Mouse (Mus musculus): Measurements from ENCODE around the gene Exoc2. TPM values are rescaled to one million over a fixed set of nuclear protein-coding genes. Genes with fewer than 3 reads are reported as not detected.

The Exoc2 gene
- total RNA-seq, 1 experiment: 22.8 TPM

DNA sequence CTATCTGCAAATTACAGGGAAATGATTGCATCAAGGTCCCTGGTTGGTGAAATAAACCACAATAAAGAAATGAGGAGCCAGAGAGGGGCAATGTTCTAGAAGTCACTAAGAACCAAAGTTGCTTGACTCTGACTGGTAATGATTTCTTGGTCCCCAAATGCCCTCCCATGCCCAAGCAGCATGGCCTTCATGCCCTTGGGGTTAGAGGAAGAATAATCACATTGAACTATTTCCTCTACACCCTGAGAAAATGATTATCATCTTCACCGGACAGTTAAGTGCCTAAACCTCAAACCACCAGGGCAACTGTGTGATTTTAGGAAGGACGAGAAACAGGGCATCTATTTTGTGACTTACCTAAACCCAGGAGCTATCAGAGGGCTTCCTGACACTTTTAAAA, 197.9 kb downstream of the Exoc2 start:
- Histone ChIP-seq H3K9me3 (ENCODE audit: control insufficient read depth, insufficient read depth, low read depth, low read length) (no peaks in the 10 kb centered on the region), H3K9ac (ENCODE audit: insufficient read depth, low read depth, low read length, poor library complexity, severe bottlenecking) (no peak overlapping the region), H3K4me3 (ENCODE audit: insufficient read depth in 1 of 2, low read depth in 1 of 2, low read length in 2 of 2, poor library complexity in 1 of 2, severe bottlenecking in 1 of 2) (no peak overlapping the region), H3K27ac (ENCODE audit: insufficient read depth, low read depth, low read length, poor library complexity, severe bottlenecking) (no peak overlapping the region), H3K4me1 (ENCODE audit: control insufficient read depth in 2 of 2, insufficient read depth in 2 of 2, low read length in 2 of 2, poor library complexity in 1 of 2) (no peaks in the 10 kb centered on the region), H3K36me3 (ENCODE audit: control insufficient read depth, insufficient read depth, low read length, poor library complexity, severe bottlenecking) (no peaks in the 10 kb centered on the region)
- no peak for TF ChIP-seq CHD2 (IDR thresholded peaks at IDR 0.05; ENCODE audit: low read depth, low read length)
- no peak for TF ChIP-seq ZNF384 (IDR thresholded peaks at IDR 0.05; ENCODE audit: low read depth, low read length)
- TF ChIP-seq ZC3H11A (IDR thresholded peaks at IDR 0.05; ENCODE audit: borderline replicate concordance, low read depth, low read length): no peak
- no peak for TF ChIP-seq MAFK (IDR thresholded peaks at IDR 0.05; ENCODE audit: insufficient read depth, low read depth, low read length)
- no peak for TF ChIP-seq HCFC1 (IDR thresholded peaks at IDR 0.05; ENCODE audit: borderline replicate concordance, insufficient read depth, low read length)
- in situ Hi-C loops (cut with MboI; ENCODE audit: low sequenced_read_pairs in 2 of 2, unreplicated experiment in 2 of 2): no loop called here
- no peak for DNase-seq (ENCODE audit: low read depth, low spot score)

DNA sequence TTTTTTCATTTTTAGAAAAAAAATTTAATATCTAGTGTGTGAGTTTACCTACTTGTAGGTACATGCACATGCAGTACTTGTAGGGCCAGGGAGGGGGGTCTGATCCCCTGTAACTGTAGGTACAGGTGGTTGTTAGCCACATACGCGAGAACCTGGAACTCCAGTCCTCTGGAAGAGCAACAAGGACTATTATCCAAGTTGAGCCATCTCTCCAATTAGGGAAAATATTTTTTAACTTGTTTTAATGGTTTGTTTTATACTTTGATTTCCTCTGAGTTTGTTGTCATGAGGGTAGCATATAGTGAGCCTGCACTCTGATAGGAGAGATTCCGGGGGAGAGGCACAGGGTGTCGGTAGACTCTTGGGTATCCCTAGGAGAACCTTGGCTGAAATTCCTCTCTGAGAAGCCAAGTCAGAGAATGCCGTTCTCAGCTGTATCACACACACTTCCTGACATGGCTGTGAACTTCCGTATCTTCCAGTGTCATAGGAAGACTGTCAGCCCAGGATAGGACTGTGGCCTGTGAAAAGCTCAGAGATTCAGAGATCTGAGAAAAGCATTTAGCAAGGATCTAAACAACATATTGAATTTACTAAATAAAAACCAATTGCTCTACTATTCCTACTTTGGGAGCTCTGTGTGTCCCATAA, 206.3 kb downstream of the Exoc2 start:
- Histone ChIP-seq H3K4me1 (ENCODE audit: control insufficient read depth in 2 of 2, insufficient read depth in 2 of 2, low read length in 2 of 2, poor library complexity in 1 of 2) (no peaks in the 10 kb centered on the region), H3K36me3 (ENCODE audit: control insufficient read depth, insufficient read depth, low read length, poor library complexity, severe bottlenecking) (no peaks in the 10 kb centered on the region), H3K4me3 (ENCODE audit: insufficient read depth in 1 of 2, low read depth in 1 of 2, low read length in 2 of 2, poor library complexity in 1 of 2, severe bottlenecking in 1 of 2) (no peak overlapping the region), H3K27ac (ENCODE audit: insufficient read depth, low read depth, low read length, poor library complexity, severe bottlenecking) (no peak overlapping the region), H3K9ac (ENCODE audit: insufficient read depth, low read depth, low read length, poor library complexity, severe bottlenecking) (no peak overlapping the region), H3K9me3 (ENCODE audit: control insufficient read depth, insufficient read depth, low read depth, low read length) (no peaks in the 10 kb centered on the region)
- no peak for DNase-seq (ENCODE audit: low read depth, low spot score)
- TF ChIP-seq HCFC1 (IDR thresholded peaks at IDR 0.05; ENCODE audit: borderline replicate concordance, insufficient read depth, low read length): no peak
- TF ChIP-seq ZNF384 (IDR thresholded peaks at IDR 0.05; ENCODE audit: low read depth, low read length): no peak
- no peak for TF ChIP-seq CHD2 (IDR thresholded peaks at IDR 0.05; ENCODE audit: low read depth, low read length)
- TF ChIP-seq MAFK (IDR thresholded peaks at IDR 0.05; ENCODE audit: insufficient read depth, low read depth, low read length): no peak
- no peak for TF ChIP-seq ZC3H11A (IDR thresholded peaks at IDR 0.05; ENCODE audit: borderline replicate concordance, low read depth, low read length)
- in situ Hi-C loops (cut with MboI; ENCODE audit: low sequenced_read_pairs in 2 of 2, unreplicated experiment in 2 of 2): no loop called here

DNA sequence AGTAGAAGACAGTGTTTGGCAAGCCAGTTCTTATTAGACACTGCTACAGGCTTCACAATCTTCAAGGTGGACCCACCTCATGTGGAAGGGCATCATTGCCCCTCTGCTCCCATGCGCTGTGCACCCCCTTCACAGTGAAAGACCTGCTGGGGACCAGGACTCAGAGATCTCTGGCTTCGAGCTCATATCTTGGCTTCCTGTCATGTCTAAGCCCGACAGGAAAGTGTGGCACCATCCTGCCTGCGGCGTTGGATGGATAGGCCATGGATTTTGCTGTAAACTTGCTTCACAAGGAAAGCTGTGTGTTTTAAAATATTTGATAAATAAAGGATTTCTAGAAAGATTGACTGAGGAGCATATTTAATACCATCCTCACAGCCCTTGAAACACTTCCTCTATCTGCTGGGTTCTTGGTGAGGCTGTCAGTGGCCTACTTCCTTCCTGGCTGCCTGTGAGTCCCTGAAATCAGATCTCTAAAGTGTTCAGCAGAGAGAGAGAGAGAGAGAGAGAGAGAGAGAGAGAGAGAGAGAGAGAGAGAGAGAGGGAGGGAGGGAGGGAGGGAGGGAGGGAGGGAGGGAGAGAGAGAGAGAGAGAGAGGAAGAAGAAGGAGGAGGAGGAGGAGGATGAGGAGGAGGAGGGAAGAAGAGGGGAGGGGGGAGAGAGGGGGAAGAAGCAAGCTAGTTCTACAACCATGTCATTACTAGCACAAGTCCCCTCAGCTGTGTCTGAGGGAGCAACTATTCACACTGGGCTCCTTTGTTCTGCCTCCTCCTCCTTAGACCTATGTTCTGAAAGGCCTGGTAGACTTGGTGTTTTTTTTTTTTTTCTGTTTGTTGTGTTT, 207.0 kb downstream of the Exoc2 start:
- TF ChIP-seq ZC3H11A (IDR thresholded peaks at IDR 0.05; ENCODE audit: borderline replicate concordance, low read depth, low read length) (no peak), ZNF384 (IDR thresholded peaks at IDR 0.05; ENCODE audit: low read depth, low read length) (no peak), CHD2 (IDR thresholded peaks at IDR 0.05; ENCODE audit: low read depth, low read length) (no peak), HCFC1 (IDR thresholded peaks at IDR 0.05; ENCODE audit: borderline replicate concordance, insufficient read depth, low read length) (no peak), MAFK (IDR thresholded peaks at IDR 0.05; ENCODE audit: insufficient read depth, low read depth, low read length) (no peak)
- Histone ChIP-seq H3K36me3 (ENCODE audit: control insufficient read depth, insufficient read depth, low read length, poor library complexity, severe bottlenecking) (no peaks in the 10 kb centered on the region), H3K4me3 (ENCODE audit: insufficient read depth in 1 of 2, low read depth in 1 of 2, low read length in 2 of 2, poor library complexity in 1 of 2, severe bottlenecking in 1 of 2) (no peak overlapping the region), H3K4me1 (ENCODE audit: control insufficient read depth in 2 of 2, insufficient read depth in 2 of 2, low read length in 2 of 2, poor library complexity in 1 of 2) (no peaks in the 10 kb centered on the region), H3K9ac (ENCODE audit: insufficient read depth, low read depth, low read length, poor library complexity, severe bottlenecking) (no peak overlapping the region), H3K9me3 (ENCODE audit: control insufficient read depth, insufficient read depth, low read depth, low read length) (no peaks in the 10 kb centered on the region), H3K27ac (ENCODE audit: insufficient read depth, low read depth, low read length, poor library complexity, severe bottlenecking) (no peak overlapping the region)
- DNase-seq (ENCODE audit: low read depth, low spot score): no peak
- in situ Hi-C loops (cut with MboI; ENCODE audit: low sequenced_read_pairs in 2 of 2, unreplicated experiment in 2 of 2): no loop called here

DNA sequence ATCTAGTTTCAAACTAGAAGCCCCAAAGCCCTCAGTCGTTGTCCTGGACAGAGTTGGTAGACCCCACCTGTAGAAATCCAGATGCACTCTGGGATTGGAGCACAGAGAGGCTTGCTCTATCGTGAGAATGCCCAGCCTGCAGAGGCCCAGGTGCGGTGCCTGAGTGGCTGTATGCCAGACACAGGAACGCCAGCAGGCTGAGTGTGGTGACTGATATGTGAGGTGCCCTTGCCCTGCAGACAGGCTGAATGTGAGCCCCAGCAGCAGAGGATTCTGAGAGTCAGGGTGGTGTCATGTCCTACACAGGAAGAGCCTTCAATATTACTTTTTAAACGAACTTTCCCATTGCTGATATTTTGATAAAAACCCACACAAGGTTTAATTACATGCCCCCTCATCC, 208.0 kb downstream of the Exoc2 start:
- H3K9me3 ChIP-seq (ENCODE audit: control insufficient read depth, insufficient read depth, low read depth, low read length): no peaks in the 10 kb centered on the region
- H3K9ac ChIP-seq (ENCODE audit: insufficient read depth, low read depth, low read length, poor library complexity, severe bottlenecking): no peak overlapping the region
- no peak overlapping the region for H3K4me3 ChIP-seq (ENCODE audit: insufficient read depth in 1 of 2, low read depth in 1 of 2, low read length in 2 of 2, poor library complexity in 1 of 2, severe bottlenecking in 1 of 2)
- H3K36me3 ChIP-seq (ENCODE audit: control insufficient read depth, insufficient read depth, low read length, poor library complexity, severe bottlenecking): no peaks in the 10 kb centered on the region
- no peak for TF ChIP-seq MAFK (IDR thresholded peaks at IDR 0.05; ENCODE audit: insufficient read depth, low read depth, low read length)
- no peak for TF ChIP-seq ZNF384 (IDR thresholded peaks at IDR 0.05; ENCODE audit: low read depth, low read length)
- TF ChIP-seq CHD2 (IDR thresholded peaks at IDR 0.05; ENCODE audit: low read depth, low read length): no peak
- TF ChIP-seq HCFC1 (IDR thresholded peaks at IDR 0.05; ENCODE audit: borderline replicate concordance, insufficient read depth, low read length): no peak
- no peak for TF ChIP-seq ZC3H11A (IDR thresholded peaks at IDR 0.05; ENCODE audit: borderline replicate concordance, low read depth, low read length)
- no peak for DNase-seq (ENCODE audit: low read depth, low spot score)
- in situ Hi-C loops (cut with MboI; ENCODE audit: low sequenced_read_pairs in 2 of 2, unreplicated experiment in 2 of 2): no loop called here
- H3K27ac ChIP-seq (ENCODE audit: insufficient read depth, low read depth, low read length, poor library complexity, severe bottlenecking): no peak overlapping the region
- no peaks in the 10 kb centered on the region for H3K4me1 ChIP-seq (ENCODE audit: control insufficient read depth in 2 of 2, insufficient read depth in 2 of 2, low read length in 2 of 2, poor library complexity in 1 of 2)

All from ES-E14 (cell line).